Mouse (Mus musculus) inflammation-experienced regulatory T-cells (primary cell): Measurements from ENCODE around the gene Cd8b1. TPM values are rescaled to one million over a fixed set of nuclear protein-coding genes. Genes with fewer than 3 reads are reported as not detected.

Experiments used
- polyA plus RNA-seq, 2 experiments: library from polyadenylated mRNA; unstranded; fragments of 100-300 nt; shearing (Covaris generic); gene quantifications; one replicate each; pipeline ENCODE4 v1.2.1; 2017

Gene Cd8b1
- 10 to 100 TPM; 16.1 to 19.5 TPM for polyA plus RNA-seq

DNA sequence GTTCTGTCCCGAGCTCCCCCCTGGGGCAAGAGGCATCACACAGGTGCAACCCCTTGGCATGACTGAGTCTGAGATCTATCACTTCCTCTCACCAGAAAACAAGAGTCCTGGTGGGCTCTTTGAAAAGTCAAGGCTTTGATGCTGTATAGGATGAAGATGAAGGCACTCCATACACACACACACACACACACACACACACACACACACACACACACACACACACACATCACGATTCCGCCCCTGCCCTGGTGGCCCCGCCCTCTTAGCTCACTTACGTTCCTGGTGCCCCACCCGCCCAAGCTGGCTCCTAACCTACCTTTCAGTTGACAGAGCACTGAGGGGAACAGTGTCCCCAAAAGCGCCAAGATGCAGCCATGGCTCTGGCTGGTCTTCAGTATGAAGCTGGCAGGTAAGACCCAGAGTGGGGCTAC lies at the start of gene Cd8b1:
Cd8b1 (plus strand) TSS at position 298 of the 431 bp plus-strand sequence.

DNA sequence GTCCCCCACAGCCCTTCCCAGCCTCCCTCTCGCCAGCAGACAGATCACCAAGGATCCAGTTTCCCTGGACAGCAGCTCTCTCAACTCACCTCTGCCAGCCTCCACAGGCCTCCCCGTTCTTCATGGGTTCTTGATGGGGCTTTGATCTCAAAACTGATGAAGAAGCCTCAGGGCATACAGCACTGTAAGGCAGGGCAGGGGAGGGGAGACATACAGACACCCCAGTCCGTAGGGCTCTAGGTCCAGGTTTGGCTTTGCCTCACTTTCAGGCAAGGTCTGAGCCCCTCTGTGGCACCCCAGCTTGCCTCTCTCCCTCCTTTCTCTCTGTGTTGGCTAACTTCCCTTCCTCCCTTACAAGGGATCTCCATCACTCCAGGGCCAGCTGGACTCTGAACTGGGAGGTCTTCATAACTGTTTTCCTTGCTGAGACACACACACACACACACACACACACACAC lies 733 bp upstream of the Cd8b1 start, which contains the start of gene Smyd1:
Smyd1 (minus strand) TSS at position 408 of the 458 bp plus-strand sequence.

DNA sequence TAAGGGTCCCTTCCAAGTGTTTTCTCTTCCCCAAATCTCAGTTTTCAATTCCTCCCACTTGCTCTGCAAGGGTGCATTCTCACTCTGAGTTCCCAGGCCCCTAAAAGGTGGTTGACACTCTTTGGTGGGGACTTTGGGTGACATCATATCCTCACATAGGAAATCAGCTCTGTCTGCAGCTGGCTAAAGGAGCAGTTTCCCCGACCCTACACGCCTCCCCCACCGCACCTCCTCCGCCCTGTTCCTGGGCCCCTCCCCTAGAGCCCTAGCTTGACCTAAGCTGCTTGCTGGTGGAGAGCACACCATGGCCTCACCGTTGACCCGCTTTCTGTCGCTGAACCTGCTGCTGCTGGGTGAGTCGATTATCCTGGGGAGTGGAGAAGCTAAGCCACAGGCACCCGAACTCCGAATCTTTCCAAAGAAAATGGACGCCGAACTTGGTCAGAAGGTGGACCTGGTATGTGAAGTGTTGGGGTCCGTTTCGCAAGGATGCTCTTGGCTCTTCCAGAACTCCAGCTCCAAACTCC lies 50.7 kb downstream of the Cd8b1 start, which contains the start of gene Cd8a:
Cd8a (plus strand) TSS at position 179 of the 527 bp plus-strand sequence.

Other genes with a start within 250 kb of the Cd8b1 start
- 1 to 10 TPM; 1.9 to 3.2 TPM for gene Thnsl2, start 178.3 kb upstream of the Cd8b1 start, polyA plus RNA-seq
- gene Fabp1, start 123.0 kb upstream of the Cd8b1 start, polyA plus RNA-seq: 1 to 10 TPM in 1 of 2 experiments, not detected in 1; 1.1 TPM
- gene Krcc1, start 51.1 kb upstream of the Cd8b1 start, polyA plus RNA-seq: 100 to 1,000 TPM in 1 of 2 experiments, 10 to 100 TPM in 1; 87.1 to 106 TPM
- gene Smyd1, start 555 bp upstream of the Cd8b1 start, polyA plus RNA-seq: 1 to 10 TPM in 1 of 2 experiments, not detected in 1; 1.7 TPM
- gene Cd8a, start 50.6 kb downstream of the Cd8b1 start, polyA plus RNA-seq: under 1 TPM; 0.45 to 0.81 TPM
- gene Rmnd5a, start 117.8 kb downstream of the Cd8b1 start, polyA plus RNA-seq: 10 to 100 TPM; 32.1 to 38.0 TPM
- 10 to 100 TPM; 21.8 to 27.9 TPM for gene Rnf103, start 171.1 kb downstream of the Cd8b1 start, polyA plus RNA-seq
- gene Chmp3, start 221.0 kb downstream of the Cd8b1 start, polyA plus RNA-seq: 10 to 100 TPM; 67.2 to 72.9 TPM